Comparison of ENCODE assay signal across 9 mouse cellular contexts in the genomic region with DNA sequence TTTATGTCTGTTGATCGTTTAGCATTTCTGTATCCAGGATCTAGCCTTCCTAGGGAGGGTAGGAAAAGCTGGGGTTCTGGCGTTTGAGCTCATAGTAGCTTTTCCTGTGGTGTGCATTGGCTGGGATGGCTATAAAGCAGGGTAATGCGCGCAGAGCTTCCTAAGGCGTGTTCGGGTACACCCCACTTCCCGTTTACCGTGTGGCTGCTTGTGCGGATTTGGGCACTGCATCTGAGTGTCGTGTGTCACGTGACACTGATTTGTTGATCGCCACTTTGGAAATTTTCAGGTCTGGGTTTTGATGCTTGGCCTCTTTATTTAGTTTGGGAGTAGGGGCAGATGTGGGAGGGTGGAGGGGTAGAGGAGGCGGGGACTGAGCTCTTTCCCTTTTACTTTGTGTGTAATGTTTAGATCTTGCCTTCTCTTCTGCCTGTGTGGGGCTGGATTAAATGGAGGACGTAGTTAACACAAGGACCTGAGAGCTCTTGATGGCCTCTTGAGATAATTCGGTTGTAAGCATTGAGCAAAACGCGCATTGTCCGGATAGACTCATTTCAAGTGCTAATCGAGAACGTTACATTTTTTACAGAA.
DNase-seq lines count a peak whose midpoint lies in the region; ATAC-seq and TF ChIP-seq lines count a peak whose summit lies in the region.
"Had no signal": no experiment of that assay in that cellular context is flagged by ENCODE, and none has a peak within 500 bp of the region (broad histone marks: within the 10 kb centered on the region; RNA-seq: fewer than 3 reads in every experiment).

No protein-coding gene starts in this region.

- peak; percentile 14 to 35 for DNase-seq in spleen, postnatal 36 days (ENCODE audit: low spot score in 2 of 2)
- DNase-seq in spleen, postnatal 14 days (ENCODE audit: low spot score in 2 of 2), result no peak
- no peak for DNase-seq in liver, postnatal 0 days
- DNase-seq in frontal cortex, postnatal 25 days (ENCODE audit: low spot score in 2 of 2), result no peak
- no peak for DNase-seq in right cerebral cortex, adult 2 months (ENCODE audit: low spot score in 2 of 2)
- no peak for DNase-seq in ovary, adult 18-20 months (ENCODE audit: low spot score)

- no peak for ATAC-seq in hindbrain, embryonic 15.5 days (ENCODE audit: low FRiP score, low read depth)
- ATAC-seq in liver, postnatal 0 days, result no peak
- no peak for ATAC-seq in monocyte, adult 5-6 weeks (replicated peaks; ENCODE audit: insufficient number of reproducible peaks, low FRiP score, low TSS enrichment, poor library complexity, severe bottlenecking)
- ATAC-seq: Patski had no signal

- 51% methylated on average over 20 of the region's 20 CpGs for WGBS in hindbrain, embryonic 15.5 days
- WGBS in liver, postnatal 0 days (ENCODE audit: insufficient replicate concordance), result 37% methylated on average over 20 of the region's 20 CpGs

- H3K4me3 ChIP-seq in hindbrain, embryonic 15.5 days, result no peak overlapping the region
- H3K4me3 ChIP-seq in liver, postnatal 0 days (ENCODE audit: low read depth, low read length), result no peak overlapping the region

- no peak for TF ChIP-seq CTCF in liver, postnatal 0 days (IDR thresholded peaks at IDR 0.05; ENCODE audit: low read depth)

- no peak overlapping the region for H3K4me2 ChIP-seq in hindbrain, embryonic 15.5 days
- H3K4me2 ChIP-seq in liver, postnatal 0 days (ENCODE audit: low read depth, low read length), result peak overlapping the region; percentile 4; the same call in 1 of the 2 replicates

- H3K27ac ChIP-seq in hindbrain, embryonic 15.5 days (replicated peaks), result 0 out of 2 replicates have a peak overlapping the region, but pooled peaks have one; percentile 21
- H3K27ac ChIP-seq in liver, postnatal 0 days (ENCODE audit: low read depth), result no peak overlapping the region

- no peak for TF ChIP-seq EP300 in liver, postnatal 0 days (IDR thresholded peaks at IDR 0.05; ENCODE audit: low read depth)

- no peaks in the 10 kb centered on the region for H3K36me3 ChIP-seq in hindbrain, embryonic 15.5 days
- no peaks in the 10 kb centered on the region for H3K36me3 ChIP-seq in liver, postnatal 0 days (replicated peaks; ENCODE audit: insufficient read depth, low read length)

- no peak overlapping the region for H3K9ac ChIP-seq in hindbrain, embryonic 15.5 days
- H3K9ac ChIP-seq in liver, postnatal 0 days (replicated peaks), result no peak overlapping the region

- no peaks in the 10 kb centered on the region for H3K27me3 ChIP-seq in hindbrain, embryonic 15.5 days
- no peaks in the 10 kb centered on the region for H3K27me3 ChIP-seq in liver, postnatal 0 days (ENCODE audit: insufficient read depth, low read length)
- H3K27me3 ChIP-seq: Patski had no signal

- H3K4me1 ChIP-seq in hindbrain, embryonic 15.5 days (replicated peaks), result peaks cover 28% of the 10 kb centered on the region
- H3K4me1 ChIP-seq in liver, postnatal 0 days (ENCODE audit: insufficient read depth), result 0 out of 2 replicates have a peak, but pooled peaks cover 2% of the 10 kb centered on the region

- H3K9me3 ChIP-seq in hindbrain, embryonic 15.5 days, result no peaks in the 10 kb centered on the region
- no peaks in the 10 kb centered on the region for H3K9me3 ChIP-seq in liver, postnatal 0 days (ENCODE audit: low read length)

Comparison
In these comparisons a context has a peak if more than half of its experiments do, and no peak if none do; other contexts are left out.
1. DNase-seq: peak in spleen, postnatal 36 days (2 of 2); none in spleen, postnatal 14 days (0 of 2), liver, postnatal 0 days (single experiment), frontal cortex, postnatal 25 days (0 of 2), right cerebral cortex, adult 2 months (0 of 2) and ovary, adult 18-20 months (single experiment).